Mouse (Mus musculus): ENCODE data around the gene Hopx.

The Hopx gene

DNA sequence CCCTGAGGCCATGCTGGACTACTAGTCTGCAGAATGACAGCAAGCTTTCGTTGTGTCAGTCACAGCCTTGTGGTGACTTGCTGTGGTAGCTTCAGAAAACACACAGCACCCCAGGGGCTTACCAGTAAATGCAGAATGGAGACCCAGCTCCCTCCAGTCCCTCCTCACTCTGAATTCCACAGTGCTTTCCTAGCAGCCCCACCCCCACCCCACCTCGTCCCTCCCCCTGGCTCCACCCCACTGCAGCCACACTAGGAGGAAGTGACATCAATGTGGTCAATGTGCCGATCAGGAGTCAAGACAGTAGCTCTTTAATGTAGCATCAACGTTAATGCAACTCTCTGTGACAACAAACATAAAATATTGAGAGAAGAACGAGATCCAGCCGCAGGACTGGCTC lies 25.2 kb upstream of the Hopx start:
- no peak for TF ChIP-seq GATA4 (IDR thresholded peaks at IDR 0.05; ENCODE audit: insufficient replicate concordance, low read length)

DNA sequence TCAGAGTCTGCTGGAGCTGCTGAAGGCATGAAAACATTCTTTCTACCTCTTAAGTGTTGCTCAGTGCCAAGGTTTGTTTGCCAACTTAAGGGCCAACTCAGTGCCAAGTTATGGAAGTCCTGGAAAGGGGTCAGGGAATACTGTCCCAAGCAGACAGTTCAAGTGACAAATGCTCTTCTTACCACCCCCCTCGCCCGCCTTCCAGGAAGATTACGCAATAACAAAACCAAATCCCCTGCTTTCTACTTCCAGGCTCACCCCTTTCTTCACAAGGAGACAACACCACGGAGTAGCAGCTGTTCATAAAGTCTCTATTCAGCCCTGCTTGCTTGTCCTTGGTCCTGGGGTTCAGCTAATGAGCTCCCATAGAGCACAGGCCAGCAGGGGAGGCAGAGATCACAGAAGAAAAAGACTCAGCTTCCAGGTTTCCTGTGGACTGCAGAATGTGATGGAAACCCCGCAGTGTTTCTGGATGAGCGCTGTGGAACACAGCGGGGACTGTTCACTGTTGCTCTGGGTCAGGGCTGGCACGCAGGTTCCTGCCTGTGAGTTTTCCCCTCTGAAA lies 22.9 kb upstream of the Hopx start:
- TF ChIP-seq GATA4 (IDR thresholded peaks at IDR 0.05; ENCODE audit: insufficient replicate concordance, low read length): no peak

DNA sequence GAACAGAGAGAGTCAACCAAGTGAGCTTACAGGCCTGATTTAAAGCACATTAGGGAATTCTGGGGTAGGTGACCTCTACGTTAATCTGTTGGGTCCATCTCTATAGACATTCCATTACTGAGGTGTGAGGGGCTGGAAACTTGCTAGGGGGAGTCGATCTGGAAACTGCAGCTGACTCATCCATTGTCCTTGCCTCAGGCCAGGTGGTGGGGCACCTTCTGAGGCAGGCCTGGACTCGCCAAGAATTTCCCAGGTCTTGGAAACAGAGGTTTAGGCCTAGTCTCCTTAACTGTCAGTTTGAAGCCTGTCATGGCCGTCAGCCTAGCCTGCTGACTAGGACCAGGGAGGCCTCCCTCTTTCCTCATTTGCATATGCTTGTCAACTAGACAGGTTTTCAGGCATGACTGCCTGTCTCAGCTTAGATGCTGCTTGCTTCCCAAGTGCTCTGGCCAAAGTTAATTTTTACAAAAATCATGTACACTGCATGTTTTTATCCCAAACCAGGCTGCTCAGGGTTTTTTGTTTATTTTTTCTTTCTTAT lies 21.8 kb upstream of the Hopx start:
- TF ChIP-seq GATA4 (IDR thresholded peaks at IDR 0.05; ENCODE audit: insufficient replicate concordance, low read length): no peak

DNA sequence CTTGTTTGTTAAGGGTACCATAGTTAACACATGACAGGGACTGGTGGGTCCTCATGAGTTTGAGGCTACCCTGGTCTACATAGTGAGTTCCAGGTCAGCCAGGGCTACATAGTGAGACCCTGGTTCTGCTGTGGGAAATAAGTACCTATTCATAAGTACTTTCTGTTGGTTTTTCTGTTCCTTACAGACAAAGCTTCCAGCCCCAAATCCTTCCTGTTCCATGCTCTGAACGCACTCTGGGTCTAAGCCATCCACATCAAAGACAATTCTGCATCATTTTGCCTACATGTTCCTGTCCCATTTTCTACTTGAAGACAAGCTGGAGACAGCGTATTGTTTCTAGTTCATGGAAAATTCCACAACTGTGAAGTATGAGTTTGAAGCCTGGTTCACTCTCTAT lies 20.0 kb upstream of the Hopx start:
- no peak for TF ChIP-seq GATA4 (IDR thresholded peaks at IDR 0.05; ENCODE audit: insufficient replicate concordance, low read length)

DNA sequence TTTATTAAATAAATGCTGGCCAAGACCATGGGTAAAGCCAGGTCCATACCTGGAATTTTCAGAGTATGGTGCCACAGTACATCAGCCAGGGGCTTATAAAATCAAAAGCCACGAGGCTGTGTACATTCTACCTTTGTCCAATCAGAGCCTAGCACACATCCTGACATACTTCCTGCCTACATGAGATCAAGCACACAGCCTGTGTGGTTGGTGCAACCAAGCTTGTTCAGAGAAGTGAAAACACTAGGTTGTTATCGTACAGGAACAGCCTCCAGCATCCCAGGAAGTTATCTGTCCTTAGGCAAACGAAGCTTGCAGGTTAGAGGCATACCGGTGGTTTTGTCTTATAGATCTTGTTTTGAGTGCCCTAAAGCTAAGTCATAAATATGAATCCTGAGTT lies 19.5 kb upstream of the Hopx start:
- TF ChIP-seq GATA4 (IDR thresholded peaks at IDR 0.05; ENCODE audit: insufficient replicate concordance, low read length): no peak

DNA sequence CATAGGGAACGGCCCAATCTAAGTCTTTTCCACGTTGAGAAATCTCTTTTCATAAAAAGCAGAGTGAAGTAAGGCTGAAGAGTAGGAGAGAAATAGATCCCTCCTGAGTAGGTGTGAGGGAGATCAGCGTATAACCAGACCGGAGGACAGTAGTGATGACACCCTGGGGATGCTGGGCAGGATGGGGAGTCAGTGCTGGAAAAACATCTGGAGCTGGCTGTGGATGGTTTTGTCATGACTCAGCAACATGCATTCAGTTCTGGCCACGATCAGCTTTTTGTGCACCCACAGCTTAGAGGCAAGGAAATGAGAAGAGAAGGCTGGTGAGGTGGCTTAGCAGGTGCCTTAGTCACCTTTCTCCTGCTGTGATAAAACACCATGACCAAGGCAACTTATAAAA lies 19.0 kb upstream of the Hopx start:
- no peak for TF ChIP-seq GATA4 (IDR thresholded peaks at IDR 0.05; ENCODE audit: insufficient replicate concordance, low read length)

DNA sequence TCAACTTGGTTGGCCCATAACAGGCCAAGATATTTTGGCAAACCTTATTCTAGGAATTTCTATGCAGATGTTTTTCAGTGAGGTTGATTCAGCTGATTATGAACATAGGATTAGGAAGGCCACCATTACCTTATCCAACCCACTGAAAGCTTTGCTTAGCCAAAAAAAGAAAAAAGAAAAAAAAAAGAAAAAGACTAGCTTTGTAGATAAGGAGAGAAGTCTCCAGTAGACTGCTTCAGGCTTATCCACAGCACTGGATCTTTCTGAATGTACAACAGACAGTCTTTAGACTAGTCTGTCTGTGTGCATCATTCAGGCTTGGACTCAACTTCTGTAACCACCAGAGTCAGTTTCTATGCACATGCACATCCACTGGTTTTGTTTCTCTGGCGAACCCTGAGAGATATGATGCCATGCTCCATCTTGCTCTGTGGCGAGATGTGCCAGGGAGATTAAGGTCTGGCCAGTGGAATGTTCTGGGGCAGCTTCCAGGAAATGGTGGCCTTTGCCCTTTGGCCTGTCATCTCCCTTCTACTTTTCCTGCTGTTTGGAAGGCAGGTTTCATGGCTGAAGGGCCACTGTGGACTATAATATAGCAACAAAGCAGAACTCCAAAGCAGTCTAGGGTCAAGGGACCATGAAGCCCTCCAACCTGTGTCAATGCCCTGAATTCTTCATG lies 17.7 kb upstream of the Hopx start:
- peak; percentile 92 for TF ChIP-seq GATA4 (IDR thresholded peaks at IDR 0.05; ENCODE audit: insufficient replicate concordance, low read length)

DNA sequence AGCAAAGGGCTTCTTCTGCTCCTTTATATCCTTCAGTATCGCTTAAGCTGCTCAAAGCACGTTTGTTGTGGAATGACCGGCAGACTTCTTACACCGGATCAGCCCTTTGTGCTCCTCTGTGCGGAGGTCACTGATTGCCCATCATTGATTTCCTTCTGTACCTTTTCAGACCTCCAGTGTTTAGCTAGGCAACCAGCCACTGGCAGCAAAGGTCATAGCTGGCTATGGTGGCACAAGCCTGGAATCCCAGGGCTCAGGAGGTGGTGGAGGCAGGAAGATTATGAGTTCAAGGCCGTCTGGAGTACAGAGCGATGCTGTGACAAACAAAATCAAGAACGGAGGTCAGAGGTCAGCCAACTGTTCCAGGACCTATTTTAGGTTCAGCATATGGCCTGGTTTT lies 17.0 kb upstream of the Hopx start:
- TF ChIP-seq GATA4 (IDR thresholded peaks at IDR 0.05; ENCODE audit: insufficient replicate concordance, low read length): peak; percentile 78; the same call in 1 of the 2 replicates

DNA sequence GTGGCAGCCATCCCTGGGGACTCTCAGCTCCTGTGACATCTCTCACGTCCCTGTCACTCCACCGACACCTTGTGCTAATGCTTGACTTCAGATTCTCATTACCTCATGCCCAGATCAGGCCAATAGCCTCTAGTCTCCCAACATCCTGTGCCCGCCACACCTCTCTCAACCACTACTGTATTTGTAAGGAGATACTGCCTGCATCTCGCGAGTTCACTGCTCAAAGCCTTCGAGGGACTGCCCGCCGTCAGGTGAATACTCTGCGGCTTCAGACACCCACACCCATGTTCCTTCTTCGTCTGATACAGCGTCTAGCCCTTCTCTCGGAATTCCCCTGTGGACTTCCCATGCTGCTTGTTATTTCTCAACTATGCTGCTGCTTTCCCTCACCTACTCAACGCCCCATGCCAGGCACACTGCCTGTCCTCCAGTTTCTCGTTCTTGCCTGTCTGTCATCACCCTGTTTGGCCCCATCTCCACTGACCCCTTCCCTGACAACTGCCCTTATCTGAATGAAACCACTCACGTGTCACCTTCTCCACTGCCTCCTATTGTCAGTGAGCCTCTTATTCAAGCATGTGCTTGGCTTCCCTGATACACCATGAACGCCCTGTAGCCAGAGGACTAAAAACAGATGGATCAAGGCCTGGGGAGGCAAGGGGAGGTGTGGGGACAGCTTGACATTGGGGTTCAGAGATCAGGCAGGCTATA lies 15.5 kb upstream of the Hopx start:
- TF ChIP-seq GATA4 (IDR thresholded peaks at IDR 0.05; ENCODE audit: insufficient replicate concordance, low read length): no peak

DNA sequence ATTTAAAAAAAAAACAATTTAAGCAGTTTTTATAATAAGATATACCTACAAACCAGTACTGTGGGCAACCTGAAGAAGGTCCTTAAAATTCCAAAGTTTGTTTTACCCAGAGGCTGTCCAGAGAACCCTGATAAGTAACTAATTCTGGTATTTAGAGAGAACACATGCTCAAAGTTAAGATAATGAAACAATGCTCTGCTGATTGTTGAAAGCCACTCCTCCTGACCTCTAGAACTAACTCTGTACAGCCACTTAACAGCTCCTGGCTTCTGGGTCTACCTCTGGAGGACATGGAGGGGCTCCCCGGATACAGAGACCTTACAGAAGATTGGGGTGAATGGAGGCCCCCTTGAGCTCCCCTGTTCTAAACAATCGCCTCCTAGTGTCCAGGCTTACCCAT lies 15.0 kb upstream of the Hopx start:
- no peak for TF ChIP-seq GATA4 (IDR thresholded peaks at IDR 0.05; ENCODE audit: insufficient replicate concordance, low read length)

DNA sequence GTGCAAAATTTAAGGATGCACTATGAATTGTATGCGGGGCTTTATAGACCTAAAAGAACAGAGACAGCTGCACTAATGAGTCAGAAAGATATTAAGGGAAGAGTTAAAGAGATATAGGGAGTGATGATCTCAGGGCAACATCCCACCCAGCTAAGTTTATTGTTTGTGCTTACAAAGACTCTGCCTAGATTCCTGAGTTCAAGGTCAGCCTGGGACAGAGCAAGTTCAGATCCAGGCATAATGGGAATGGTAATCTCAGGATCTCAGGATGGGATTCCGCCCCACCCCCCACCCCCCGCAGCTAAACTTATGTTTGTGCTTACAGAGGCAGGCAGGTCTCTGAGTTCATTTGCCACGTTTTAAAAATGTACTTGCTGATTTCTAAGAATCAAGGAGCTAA lies 13.9 kb upstream of the Hopx start:
- TF ChIP-seq GATA4 (IDR thresholded peaks at IDR 0.05; ENCODE audit: insufficient replicate concordance, low read length): no peak

DNA sequence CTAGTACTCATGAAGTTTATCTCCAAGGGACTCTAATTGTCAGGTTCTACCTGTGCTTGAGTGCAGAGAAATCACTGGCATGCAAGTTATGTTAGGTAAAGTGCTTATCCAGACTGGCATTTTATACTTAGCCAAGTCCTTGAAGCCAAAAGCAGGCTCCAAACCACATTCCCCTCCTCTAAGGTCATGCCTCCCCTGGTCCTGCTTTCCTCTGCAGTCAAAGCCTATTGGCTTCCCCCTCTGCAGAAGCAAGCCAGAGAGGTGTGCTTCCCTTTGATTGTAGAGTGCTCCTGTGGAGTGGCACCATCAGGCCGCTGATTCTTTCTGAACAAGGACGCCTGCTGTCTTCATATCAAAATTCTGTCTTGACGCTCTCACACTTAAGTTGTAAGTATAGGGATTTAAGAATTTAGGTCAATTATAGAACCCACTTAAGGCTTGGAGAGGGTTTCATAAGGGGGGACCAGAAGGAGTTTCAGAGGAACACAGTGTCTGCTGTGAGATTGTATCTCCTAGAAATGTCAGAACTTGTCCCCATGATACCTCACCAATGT lies 11.6 kb upstream of the Hopx start:
- TF ChIP-seq GATA4 (IDR thresholded peaks at IDR 0.05; ENCODE audit: insufficient replicate concordance, low read length): no peak

DNA sequence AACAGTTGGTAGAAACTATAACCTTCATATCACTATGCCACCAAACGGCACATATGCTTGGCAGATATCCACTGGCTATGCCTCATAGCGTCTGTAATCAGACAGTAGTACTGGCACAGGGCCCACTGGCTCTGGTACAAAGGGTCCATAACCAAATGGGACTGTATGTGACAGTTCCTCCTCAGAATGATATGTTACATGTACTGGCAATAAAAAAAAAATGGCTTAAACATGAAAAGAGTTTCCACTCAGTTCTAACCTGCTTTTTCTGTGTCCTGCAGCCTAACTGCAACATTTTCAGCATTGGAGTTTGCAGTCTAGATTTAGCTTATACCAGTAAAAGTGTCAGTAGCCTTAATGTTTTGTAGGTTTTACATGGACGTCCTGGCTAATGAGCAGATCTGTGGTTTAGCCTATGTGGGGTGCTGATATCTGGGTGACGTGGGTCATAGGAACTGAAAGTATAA lies 9.9 kb upstream of the Hopx start:
- no peak for TF ChIP-seq GATA4 (IDR thresholded peaks at IDR 0.05; ENCODE audit: insufficient replicate concordance, low read length)

DNA sequence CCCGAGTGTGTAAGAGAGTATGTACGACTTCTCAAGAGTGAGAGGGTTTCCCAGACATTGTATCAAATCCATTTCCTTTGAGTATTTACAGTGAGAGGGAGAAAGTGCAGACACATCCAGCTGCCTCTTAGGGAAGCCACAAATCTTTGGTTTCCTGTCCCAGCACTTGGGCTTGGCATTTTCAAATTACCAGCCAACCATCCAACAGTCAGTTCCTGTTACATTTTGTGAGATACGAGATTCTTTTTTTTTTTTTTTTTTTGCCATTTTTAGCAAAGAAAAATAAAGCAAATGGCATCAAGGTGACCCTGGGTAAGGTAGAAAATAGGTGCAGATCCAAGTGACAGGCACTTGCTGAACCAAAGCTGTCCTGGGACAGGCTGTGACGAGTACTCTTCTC lies 9.2 kb upstream of the Hopx start:
- TF ChIP-seq GATA4 (IDR thresholded peaks at IDR 0.05; ENCODE audit: insufficient replicate concordance, low read length): no peak

DNA sequence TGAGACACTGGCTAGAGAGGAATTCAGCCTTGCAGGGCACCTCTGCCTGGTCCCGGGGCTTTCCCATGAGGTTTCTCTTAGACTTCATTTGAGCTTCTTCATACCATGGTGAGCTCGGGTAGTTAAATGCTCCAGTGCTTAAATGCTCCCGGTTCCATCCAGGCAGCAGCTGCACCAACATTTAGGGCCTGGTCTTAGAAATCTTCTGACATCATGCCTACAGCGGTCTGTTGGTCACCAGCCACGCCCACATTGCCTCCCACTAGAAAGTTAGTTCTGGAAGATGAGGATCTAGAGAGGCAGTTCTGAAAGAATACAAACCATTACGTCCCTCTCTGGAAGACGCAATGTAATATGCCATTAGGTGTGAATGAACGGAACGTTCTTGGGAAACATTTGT lies 8.7 kb upstream of the Hopx start:
- TF ChIP-seq GATA4 (IDR thresholded peaks at IDR 0.05; ENCODE audit: insufficient replicate concordance, low read length): no peak
